Comparison of ENCODE assay signal across 8 mouse cellular contexts in genomic region chr3:57573898-57574570, GRCm38 (mm10). TPM values are rescaled to one million over a fixed set of nuclear protein-coding genes. Genes with fewer than 3 reads are reported as not detected.
DNase-seq lines count a peak whose midpoint lies in the region; ATAC-seq lines count a peak whose summit lies in the region.

No protein-coding gene starts in this region.

- H3K4me1 ChIP-seq in heart, embryonic 13.5 days, result peaks cover 50% of the 10 kb centered on the region
- peaks cover 7% of the 10 kb centered on the region; the same call in 1 of the 2 replicates for H3K4me1 ChIP-seq in embryonic facial prominence, embryonic 11.5 days (ENCODE audit: control insufficient read depth, insufficient read depth, low read length)
- peaks cover 18% of the 10 kb centered on the region for H3K4me1 ChIP-seq in intestine, embryonic 14.5 days (replicated peaks; ENCODE audit: control insufficient read depth, insufficient read depth, low read length)
- H3K4me1 ChIP-seq in neural tube, embryonic 12.5 days, result peaks cover 12% of the 10 kb centered on the region

- H3K27me3 ChIP-seq in heart, embryonic 13.5 days (replicated peaks), result no peaks in the 10 kb centered on the region
- no peaks in the 10 kb centered on the region for H3K27me3 ChIP-seq in embryonic facial prominence, embryonic 11.5 days (ENCODE audit: control insufficient read depth, insufficient read depth, low read length)
- no peaks in the 10 kb centered on the region for H3K27me3 ChIP-seq in intestine, embryonic 14.5 days (replicated peaks; ENCODE audit: control insufficient read depth, insufficient read depth, low read length)
- no peaks in the 10 kb centered on the region for H3K27me3 ChIP-seq in neural tube, embryonic 12.5 days (replicated peaks)

- no peak for ATAC-seq in heart, embryonic 13.5 days (ENCODE audit: extremely low read depth, insufficient number of reproducible peaks, low FRiP score, low TSS enrichment)
- no peak for ATAC-seq in embryonic facial prominence, embryonic 11.5 days (replicated peaks; ENCODE audit: insufficient number of reproducible peaks, low FRiP score, low TSS enrichment, low read depth)
- no peak for ATAC-seq in intestine, embryonic 14.5 days (replicated peaks; ENCODE audit: low FRiP score, low TSS enrichment, low read depth)
- no peak for ATAC-seq in neural tube, embryonic 12.5 days (ENCODE audit: low FRiP score, low read depth)

- no peak for DNase-seq in heart, postnatal 36 days
- DNase-seq in embryonic facial prominence, embryonic 11.5 days (ENCODE audit: low spot score), result peak; percentile 58
- no peak for DNase-seq in intestine, embryonic 14.5 days (ENCODE audit: low spot score)
- DNase-seq in right cerebral cortex, adult 18-20 months, result no peak
- DNase-seq in adrenal gland, postnatal 10 days, result no peak
- DNase-seq in gastrocnemius, adult 18-20 months (ENCODE audit: low spot score), result no peak

- peak overlapping the region; percentile 99 for H3K27ac ChIP-seq in heart, embryonic 13.5 days (replicated peaks)
- H3K27ac ChIP-seq in embryonic facial prominence, embryonic 11.5 days (replicated peaks; ENCODE audit: low read depth, low read length), result no peak overlapping the region
- H3K27ac ChIP-seq in intestine, embryonic 14.5 days (ENCODE audit: low read depth), result peak overlapping the region; percentile 96; the same call in 1 of the 2 replicates
- no peak overlapping the region for H3K27ac ChIP-seq in neural tube, embryonic 12.5 days

- H3K36me3 ChIP-seq in heart, embryonic 13.5 days, result peaks cover 30% of the 10 kb centered on the region
- H3K36me3 ChIP-seq in embryonic facial prominence, embryonic 11.5 days (replicated peaks; ENCODE audit: control insufficient read depth, insufficient read depth, low read depth, low read length), result no peaks in the 10 kb centered on the region; the same call in 1 of the 2 replicates
- peaks cover 12% of the 10 kb centered on the region; the same call in 1 of the 2 replicates for H3K36me3 ChIP-seq in intestine, embryonic 14.5 days (ENCODE audit: control insufficient read depth, insufficient read depth, low read length)
- H3K36me3 ChIP-seq in neural tube, embryonic 12.5 days, result peaks cover 3% of the 10 kb centered on the region; the same call in 1 of the 2 replicates

- no peaks in the 10 kb centered on the region for H3K9me3 ChIP-seq in heart, embryonic 13.5 days
- no peaks in the 10 kb centered on the region for H3K9me3 ChIP-seq in embryonic facial prominence, embryonic 11.5 days (replicated peaks; ENCODE audit: control insufficient read depth, low read length)
- no peaks in the 10 kb centered on the region for H3K9me3 ChIP-seq in intestine, embryonic 14.5 days (ENCODE audit: control insufficient read depth, low read length)
- no peaks in the 10 kb centered on the region for H3K9me3 ChIP-seq in neural tube, embryonic 12.5 days

- intact Hi-C loops in heart, postnatal 36 days (cut with DNase I), result loop anchor here (2.0 kb wide), 2 partner anchors 29 to 67 kb away; no protein-coding TSS in a partner anchor

- H3K4me2 ChIP-seq in heart, embryonic 13.5 days, result peak overlapping the region; percentile 89
- peak overlapping the region; percentile 68 for H3K4me2 ChIP-seq in embryonic facial prominence, embryonic 11.5 days (ENCODE audit: low read depth, low read length)
- H3K4me2 ChIP-seq in intestine, embryonic 14.5 days (ENCODE audit: low read length), result peak overlapping the region; percentile 73
- H3K4me2 ChIP-seq in neural tube, embryonic 12.5 days (replicated peaks), result peak overlapping the region; percentile 91

- WGBS in heart, embryonic 13.5 days, result 14% methylated on average over 14 of the region's 14 CpGs
- WGBS in embryonic facial prominence, embryonic 11.5 days, result 34% methylated on average over 14 of the region's 14 CpGs
- 42% methylated on average over 14 of the region's 14 CpGs for WGBS in intestine, embryonic 14.5 days
- 52% methylated on average over 14 of the region's 14 CpGs for WGBS in neural tube, embryonic 12.5 days

- peak overlapping the region; percentile 76 for H3K4me3 ChIP-seq in heart, embryonic 13.5 days
- peak overlapping the region; percentile 81 for H3K4me3 ChIP-seq in embryonic facial prominence, embryonic 11.5 days (ENCODE audit: low read depth, low read length)
- H3K4me3 ChIP-seq in intestine, embryonic 14.5 days (ENCODE audit: low read depth, low read length), result peak overlapping the region; percentile 79
- peak overlapping the region; percentile 78 for H3K4me3 ChIP-seq in neural tube, embryonic 12.5 days

- H3K9ac ChIP-seq in heart, embryonic 13.5 days, result peak overlapping the region; percentile 91
- peak overlapping the region; percentile 78 for H3K9ac ChIP-seq in embryonic facial prominence, embryonic 11.5 days (replicated peaks; ENCODE audit: low read length)
- peak overlapping the region; percentile 84 for H3K9ac ChIP-seq in intestine, embryonic 14.5 days (ENCODE audit: low read length)
- peak overlapping the region; percentile 82; the same call in 1 of the 2 replicates for H3K9ac ChIP-seq in neural tube, embryonic 12.5 days

RNA-seq across cellular contexts. Expression of gene Wwtr1, which starts 1.7 kb away (rescaled TPM):
- polyA plus RNA-seq in heart, embryonic 13.5 days (2015; fragmentation: Nextera tagmentation; extraction: Ambion mirVana), result 13.8 and 16.1 TPM in 2 replicates
- 10 to 100 TPM; 56.3 to 58.3 TPM for total RNA-seq in heart, postnatal 36 days (2021)
- 10.4 and 11.7 TPM in 2 replicates for polyA plus RNA-seq in embryonic facial prominence, embryonic 11.5 days (2014; fragmentation: Nextera tagmentation; extraction: Ambion mirVana)
- 20.4 and 23.4 TPM in 2 replicates for polyA plus RNA-seq in intestine, embryonic 14.5 days (2014; fragmentation: Nextera tagmentation; extraction: Ambion mirVana)
- polyA plus RNA-seq in neural tube, embryonic 12.5 days (2016; fragmentation: Nextera tagmentation; extraction: Ambion mirVana), result 11.0 and 12.9 TPM in 2 replicates
- 10 to 100 TPM; 47.2 to 50.9 TPM for total RNA-seq in adrenal gland, postnatal 10 days (2021)
- 10 to 100 TPM; 21.9 to 30.1 TPM for total RNA-seq in gastrocnemius, adult 18-20 months (2021)

Comparison
In these comparisons a context has a peak if more than half of its experiments do, and no peak if none do; other contexts are left out.
1. H3K27ac ChIP-seq: peak in heart, embryonic 13.5 days (single experiment) and intestine, embryonic 14.5 days (single experiment); none in embryonic facial prominence, embryonic 11.5 days (single experiment) and neural tube, embryonic 12.5 days (single experiment).
2. Peak in every context shown above with its lines, with median percentiles within 50 percentile points of each other: H3K4me2 ChIP-seq, H3K4me3 ChIP-seq and H3K9ac ChIP-seq.